Mouse (Mus musculus) G1E (cell line): ENCODE data around the gene Inava. TPM values are rescaled to one million over a fixed set of nuclear protein-coding genes. Genes with fewer than 3 reads are reported as not detected.

Source experiments
- ATAC-seq: 2 replicates; pipeline ENCODE4 v1.8.0; 2016; ENCODE audit warnings: mild to moderate bottlenecking; ENCODE audit not compliant: insufficient number of reproducible peaks, poor library complexity, low FRiP score, severe bottlenecking; ENCODE audit errors: extremely low read depth
- DNase-seq: peaks from one replicate; pipeline ENCODE4 v3.0.0; 2012; ENCODE audit warnings: low spot score
- H3K27me3 ChIP-seq: 2 replicates; pipeline ENCODE4 v1.6.1; 2012; ENCODE audit warnings: mild to moderate bottlenecking, low read length, inconsistent platforms; ENCODE audit not compliant: insufficient read depth
- H3K36me3 ChIP-seq: replicated peaks from 2 replicates; pipeline ENCODE3; 2012; ENCODE audit warnings: mild to moderate bottlenecking, inconsistent platforms
- H3K4me1 ChIP-seq: 2 replicates; pipeline ENCODE4 v1.6.1; 2012; ENCODE audit warnings: low read depth, low read length, inconsistent platforms, mixed read lengths; ENCODE audit not compliant: insufficient read depth
- H3K4me3 ChIP-seq: 2 replicates; pipeline ENCODE4 v1.5.1; 2012; ENCODE audit warnings: low read depth, mild to moderate bottlenecking, inconsistent platforms, low read length, moderate library complexity, mixed read lengths
- H3K9me3 ChIP-seq: replicated peaks from 2 replicates; pipeline ENCODE4 v1.6.1; 2012; ENCODE audit warnings: inconsistent platforms
- CTCF ChIP-seq: IDR thresholded peaks from 2 replicates; pipeline ENCODE4 v1.5.1; 2012; ENCODE audit warnings: low read depth, low read length, inconsistent platforms, mixed read lengths
- GATA1 ChIP-seq: IDR thresholded peaks from 2 replicates; pipeline ENCODE4 v1.6.1; 2012; ENCODE audit warnings: borderline replicate concordance, low read length, inconsistent platforms, mixed read lengths
- GATA2 ChIP-seq: IDR thresholded peaks from 2 replicates; pipeline ENCODE4 v1.6.1; 2012; ENCODE audit warnings: low read depth, low read length, inconsistent platforms, borderline replicate concordance
- POLR2AphosphoS5 ChIP-seq: IDR thresholded peaks from 2 replicates; pipeline ENCODE4 v1.6.1; 2012; ENCODE audit warnings: low read depth, low read length, inconsistent platforms; ENCODE audit not compliant: insufficient replicate concordance
- TAL1 ChIP-seq: conservative IDR thresholded peaks from 2 replicates; pipeline ENCODE4 v1.6.1; 2012; ENCODE audit warnings: low read depth, low read length, inconsistent platforms, mixed read lengths
- polyA plus RNA-seq: library from polyadenylated mRNA; stranded (reverse); fragments of >175 nt; gene quantifications from 2 replicates; pipeline ENCODE4 v1.2.3, GENCODE M21; 2012
- total RNA-seq, 2 experiments: library from RNA; stranded (forward) in 1 of 2; stranded (reverse) in 1 of 2; fragments of 200-1000 nt in 1 of 2; fragments of >200 nt in 1 of 2; fragmentation: Nextera tagmentation in 1 of 2; gene quantifications; 2 replicates each; pipeline ENCODE4 v1.2.3; 2014 to 2017

The Inava gene
- total and polyA plus RNA-seq, 3 experiments = 0.11 to 0.13 TPM; not detected in 1

DNA sequence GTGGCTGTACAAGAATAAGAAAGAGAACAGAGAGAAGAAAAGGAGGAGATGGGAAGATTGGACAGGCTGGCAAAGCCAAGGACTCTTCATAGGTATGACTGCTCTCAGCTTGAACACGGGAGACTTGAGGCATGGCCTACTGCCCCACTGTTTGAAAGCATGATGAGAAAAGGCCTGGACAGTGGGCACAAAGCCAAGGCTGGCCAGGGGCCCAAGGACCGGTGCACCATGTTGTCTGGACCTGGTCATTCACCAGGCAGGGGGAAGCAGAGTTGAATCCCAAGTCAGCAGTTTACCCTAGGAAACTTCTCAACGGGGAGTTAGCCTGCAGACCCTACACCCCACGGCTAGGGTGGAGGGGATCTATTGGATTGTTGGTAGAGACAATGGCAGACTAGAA, 6.2 kb downstream of the Inava start:
- Histone ChIP-seq H3K9me3 (no peaks in the 10 kb centered on the region), H3K4me1 (peaks cover 30% of the 10 kb centered on the region), H3K36me3 (no peaks in the 10 kb centered on the region), H3K4me3 (no peak overlapping the region), H3K27me3 (peaks cover 93% of the 10 kb centered on the region)
- DNase-seq = no peak
- no peak for TF ChIP-seq POLR2AphosphoS5
- TF ChIP-seq TAL1 = no peak
- TF ChIP-seq GATA1 = no peak
- no peak for TF ChIP-seq GATA2
- no peak for TF ChIP-seq CTCF
- ATAC-seq = no peak

- ATAC-seq (no peak), DNase-seq (no peak)
- Histone ChIP-seq H3K4me3 (no peak overlapping the region), H3K9me3 (no peaks in the 10 kb centered on the region), H3K36me3 (no peaks in the 10 kb centered on the region), H3K4me1 (peaks cover 22% of the 10 kb centered on the region), H3K27me3 (peaks cover 92% of the 10 kb centered on the region)
- TF ChIP-seq TAL1 (no peak), GATA2 (no peak), POLR2AphosphoS5 (no peak), CTCF (no peak), GATA1 (no peak)
Observed at GRCm38 (mm10) chr1:136226626-136227025, 7.4 kb downstream of the Inava start.

DNA sequence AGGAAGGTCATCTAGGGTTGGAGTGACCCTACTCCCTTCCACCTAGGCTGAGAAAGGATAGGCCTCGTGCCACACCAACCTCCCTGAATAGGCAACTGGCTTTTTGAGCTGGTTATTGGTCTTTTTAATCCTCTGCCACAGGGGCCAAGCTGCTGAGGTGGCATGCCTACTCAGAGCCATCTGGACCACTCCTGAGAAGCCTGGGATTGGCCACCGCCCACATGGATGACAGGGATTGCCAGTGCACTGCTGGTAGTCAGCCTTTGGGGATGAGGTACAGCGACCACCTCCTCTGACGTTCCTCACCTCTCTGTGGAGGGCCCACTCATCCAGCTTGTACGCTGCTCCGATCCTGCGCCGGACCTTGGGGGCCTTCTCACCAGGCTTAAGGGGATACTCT, 8.2 kb downstream of the Inava start:
- DNase-seq (no peak), ATAC-seq (no peak)
- TF ChIP-seq CTCF (no peak), GATA1 (no peak), GATA2 (no peak), TAL1 (no peak), POLR2AphosphoS5 (no peak)
- Histone ChIP-seq H3K27me3 (peaks cover 92% of the 10 kb centered on the region), H3K4me1 (peaks cover 16% of the 10 kb centered on the region), H3K4me3 (no peak overlapping the region), H3K36me3 (no peaks in the 10 kb centered on the region), H3K9me3 (no peaks in the 10 kb centered on the region)

DNA sequence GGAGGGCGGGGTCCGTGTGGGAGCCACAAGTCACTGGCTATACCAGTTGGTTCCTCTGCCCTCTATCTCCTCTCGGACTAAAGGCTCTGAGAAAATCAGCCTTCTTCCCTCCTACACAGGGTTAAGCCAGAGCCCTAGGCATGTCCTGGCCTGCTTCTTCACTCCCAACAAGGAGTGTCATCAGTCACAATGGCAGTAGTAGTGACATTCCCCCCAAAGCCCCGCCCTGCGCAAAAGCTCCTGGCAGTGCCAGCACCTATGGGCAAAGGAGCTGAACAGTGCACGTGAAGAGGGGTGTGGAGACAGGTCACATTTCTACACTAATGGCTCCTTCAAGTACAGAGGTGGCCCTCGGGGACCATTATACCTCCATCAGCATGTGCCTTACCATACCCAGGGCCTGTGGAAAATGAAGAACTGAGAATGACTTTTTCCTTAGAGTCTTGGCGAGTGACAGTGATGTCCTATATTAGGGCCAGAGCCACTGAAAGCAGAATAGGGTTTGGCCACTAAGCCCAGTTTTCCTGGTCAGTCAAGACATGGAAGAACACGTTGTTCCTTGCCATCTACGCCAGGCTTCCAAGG, 10.2 kb downstream of the Inava start:
- Histone ChIP-seq H3K4me1 (0 out of 2 replicates have a peak, but pooled peaks cover 7% of the 10 kb centered on the region), H3K4me3 (no peak overlapping the region), H3K36me3 (no peaks in the 10 kb centered on the region), H3K27me3 (peaks cover 90% of the 10 kb centered on the region), H3K9me3 (no peaks in the 10 kb centered on the region)
- no peak for ATAC-seq
- TF ChIP-seq GATA1 = no peak
- no peak for TF ChIP-seq TAL1
- no peak for TF ChIP-seq CTCF
- TF ChIP-seq POLR2AphosphoS5 = no peak
- TF ChIP-seq GATA2 = no peak
- no peak for DNase-seq

DNA sequence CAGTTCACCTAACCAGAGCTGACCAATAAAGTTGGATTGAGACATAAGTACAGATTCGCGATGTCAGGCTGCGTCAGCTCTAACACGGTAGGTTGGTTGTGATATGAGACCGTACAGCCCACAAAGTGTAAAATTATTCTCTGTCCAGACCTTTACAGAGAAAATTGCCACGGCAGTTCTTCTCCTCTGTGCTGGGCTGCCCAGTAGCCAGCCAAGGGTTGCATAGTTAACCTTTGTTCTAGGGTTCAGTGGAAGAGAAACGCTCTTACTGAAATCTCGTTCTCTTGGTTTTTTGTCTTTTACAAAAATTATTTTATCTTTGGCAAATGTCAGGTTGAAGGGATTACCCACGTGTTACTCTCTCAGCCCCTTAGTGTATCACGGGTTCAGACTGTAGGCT, 11.7 kb downstream of the Inava start:
- Histone ChIP-seq H3K36me3 (no peaks in the 10 kb centered on the region), H3K27me3 (peaks cover 84% of the 10 kb centered on the region), H3K9me3 (no peaks in the 10 kb centered on the region), H3K4me3 (no peak overlapping the region), H3K4me1 (0 out of 2 replicates have a peak, but pooled peaks cover 4% of the 10 kb centered on the region)
- ATAC-seq (no peak), DNase-seq (no peak)
- no peak for TF ChIP-seq GATA2
- TF ChIP-seq GATA1 = no peak
- no peak for TF ChIP-seq TAL1
- no peak for TF ChIP-seq POLR2AphosphoS5
- TF ChIP-seq CTCF = no peak

GRCm38 (mm10) chr1:136220037-136220871, 13.8 kb downstream of the Inava start:
- no peak for DNase-seq
- no peak for ATAC-seq
- Histone ChIP-seq H3K4me1 (0 out of 2 replicates have a peak, but pooled peaks cover 4% of the 10 kb centered on the region), H3K27me3 (peaks cover 73% of the 10 kb centered on the region), H3K9me3 (no peaks in the 10 kb centered on the region), H3K36me3 (no peaks in the 10 kb centered on the region), H3K4me3 (no peak overlapping the region)
- TF ChIP-seq GATA1 = no peak
- no peak for TF ChIP-seq GATA2
- TF ChIP-seq CTCF = no peak
- no peak for TF ChIP-seq TAL1
- TF ChIP-seq POLR2AphosphoS5 = no peak
